In genomic region chr7:141687330-141687729, GRCm38 (mm10) we compare ENCODE assay signal across 15 mouse cellular contexts. TPM values are rescaled to one million over a fixed set of nuclear protein-coding genes. Genes with fewer than 3 reads are reported as not detected.
"Had no signal": no experiment of that assay in that cellular context is flagged by ENCODE, and none has a peak within 500 bp of the region (broad histone marks: within the 10 kb centered on the region; RNA-seq: fewer than 3 reads in every experiment).

No protein-coding gene starts in this region.

- H3K4me3 ChIP-seq: limb, embryonic 12.5 days; liver, embryonic 13.5 days; lung, embryonic 15.5 days; megakaryocyte, embryonic 14.5 days; midbrain, embryonic 12.5 days; stomach, embryonic 15.5 days had no signal

- H3K27ac ChIP-seq: limb, embryonic 12.5 days; liver, embryonic 13.5 days; lung, embryonic 15.5 days; macrophage; midbrain, embryonic 12.5 days; stomach, embryonic 15.5 days had no signal

- H3K4me2 ChIP-seq: limb, embryonic 12.5 days; liver, embryonic 13.5 days; lung, embryonic 15.5 days; midbrain, embryonic 12.5 days; stomach, embryonic 15.5 days had no signal

- DNase-seq: kidney, adult 8-10 months; kidney, postnatal 25 days; liver; liver, embryonic 13.5 days; liver, postnatal 0 days; lung, postnatal 14 days; thymus, adult 2 months; thymus, postnatal 25 days had no signal

- H3K36me3 ChIP-seq: limb, embryonic 12.5 days; liver, embryonic 13.5 days; lung, embryonic 15.5 days; midbrain, embryonic 12.5 days; stomach, embryonic 15.5 days had no signal

- H3K9me3 ChIP-seq: limb, embryonic 12.5 days; liver, embryonic 13.5 days; lung, embryonic 15.5 days; midbrain, embryonic 12.5 days; stomach, embryonic 15.5 days had no signal

- H3K9ac ChIP-seq: limb, embryonic 12.5 days; liver, embryonic 13.5 days; liver, postnatal 0 days; lung, embryonic 15.5 days; midbrain, embryonic 12.5 days; stomach, embryonic 15.5 days had no signal

- ATAC-seq: inflammation-experienced regulatory T-cells, adult 6 months; liver, postnatal 0 days had no signal

- H3K27me3 ChIP-seq: lung, embryonic 15.5 days; stomach, embryonic 15.5 days had no signal

- H3K4me1 ChIP-seq: liver, embryonic 13.5 days; lung, embryonic 15.5 days; megakaryocyte, embryonic 14.5 days; midbrain, embryonic 12.5 days; stomach, embryonic 15.5 days had no signal

RNA-seq across cellular contexts. Expression of gene Muc2, which starts 2.8 kb away (rescaled TPM):
- polyA plus RNA-seq: inflammation-experienced regulatory T-cells, adult 6 months had no signal
